Mouse (Mus musculus): Measurements from ENCODE around the gene Sorbs1.

- no peak for TF ChIP-seq CTCF (IDR thresholded peaks at IDR 0.05; ENCODE audit: low read depth)
- TF ChIP-seq EP300 (IDR thresholded peaks at IDR 0.05; ENCODE audit: low read depth): no peak
Measured at GRCm38 (mm10) chr19:40455248-40455647, 58.3 kb downstream of the Sorbs1 start.

Data from liver, embryonic 14.5 days (tissue).